Mouse (Mus musculus) heart, embryonic 14.5 days (tissue): ENCODE results near the gene Pcca. TPM values are rescaled to one million over a fixed set of nuclear protein-coding genes. Genes with fewer than 3 reads are reported as not detected.
A peak's percentile ranks its signal among the peaks of the same experiment; 100 is the strongest.

ENCODE experiments used
- ATAC-seq: fragments of 200-750 bp; cut with Nextera tagmentation; 2 replicates; pipeline ENCODE4 v1.8.0; 2017; ENCODE audit warnings: low read depth, moderate TSS enrichment; ENCODE audit not compliant: insufficient number of reproducible peaks, insufficient read depth, low FRiP score
- H3K27ac ChIP-seq, 2 experiments: fragments of 200-500 bp in 1 of 2; fragments of 300-500 bp in 1 of 2; sonication (generic) in 1 of 2; replicated peaks in 1 of 2; 2 replicates each; pipeline ENCODE4 v1.5.1; 2012 to 2014; ENCODE audit warnings: low read depth in 2 of 2, low read length in 2 of 2, control low read depth in 1 of 2, mild to moderate bottlenecking in 1 of 2, mixed read lengths in 1 of 2; ENCODE audit not compliant: control insufficient read depth in 1 of 2, insufficient read depth in 1 of 2
- H3K27me3 ChIP-seq: fragments of 300-500 bp; sonication (generic); 2 replicates; pipeline ENCODE4 v1.6.1; 2014; ENCODE audit warnings: mild to moderate bottlenecking, low read length, control low read depth; ENCODE audit not compliant: control insufficient read depth, insufficient read depth
- H3K36me3 ChIP-seq: fragments of 300-500 bp; sonication (generic); 2 replicates; pipeline ENCODE4 v1.6.1; 2014; ENCODE audit warnings: mild to moderate bottlenecking, control low read depth, low read length, mixed read lengths; ENCODE audit not compliant: control insufficient read depth, insufficient read depth
- H3K4me1 ChIP-seq, 2 experiments: fragments of 200-500 bp in 1 of 2; fragments of 300-500 bp in 1 of 2; sonication (generic) in 1 of 2; 2 replicates each; pipeline ENCODE4 v1.6.1; 2012 to 2014; ENCODE audit warnings: low read length in 2 of 2, control low read depth in 1 of 2, mixed read lengths in 1 of 2; ENCODE audit not compliant: control insufficient read depth in 2 of 2, insufficient read depth in 2 of 2
- H3K4me2 ChIP-seq: fragments of 300-500 bp; sonication (generic); 2 replicates; pipeline ENCODE4 v1.6.1; 2014; ENCODE audit warnings: mild to moderate bottlenecking, low read length
- H3K4me3 ChIP-seq, 2 experiments: fragments of 200-500 bp in 1 of 2; fragments of 300-500 bp in 1 of 2; sonication (generic) in 1 of 2; 2 replicates each; pipeline ENCODE4 v1.5.1; 2012 to 2014; ENCODE audit warnings: low read length in 2 of 2, mild to moderate bottlenecking in 2 of 2, control low read depth in 1 of 2, low read depth in 1 of 2, moderate library complexity in 1 of 2; ENCODE audit not compliant: control insufficient read depth in 1 of 2, insufficient read depth in 1 of 2
- H3K9ac ChIP-seq: fragments of 300-500 bp; sonication (generic); 2 replicates; pipeline ENCODE4 v1.6.1; 2014; ENCODE audit warnings: mild to moderate bottlenecking, low read length
- H3K9me3 ChIP-seq: fragments of 300-500 bp; sonication (generic); 2 replicates; pipeline ENCODE4 v1.6.1; 2016; ENCODE audit warnings: low read length, control low read depth; ENCODE audit not compliant: control insufficient read depth
- WGBS: fragments of 180-500 bp; shearing (Covaris S2); extraction: QIAGEN DNeasy Blood & Tissue Kit; methylation state at CpG from one replicate; pipeline ENCODE4 v1.1.7; 2014; 5-methylcytosine and 5-hydroxymethylcytosine counted together
- polyA plus RNA-seq: library from polyadenylated mRNA; unstranded; fragments of >200 nt; fragmentation: Nextera tagmentation; extraction: Ambion mirVana; gene quantifications from 2 replicates; pipeline ENCODE4 v1.2.1, GENCODE M21; 2014

Gene Pcca
- 28.2 and 28.9 TPM in 2 replicates for polyA plus RNA-seq

- peak within 1 kb of the TSS; percentile 70 for H3K9ac ChIP-seq
- H3K36me3 ChIP-seq = no peaks in the 10 kb centered on the region
- H3K27me3 ChIP-seq = no peaks in the 10 kb centered on the region
- H3K4me1 ChIP-seq = peaks cover 0 to 4% of the 10 kb centered on the region in 2 experiments; a peak in 1 of 4 replicates
- ATAC-seq = peak; percentile 97
- H3K9me3 ChIP-seq = no peaks in the 10 kb centered on the region
- peak within 1 kb of the TSS; percentile 65 to 74 for H3K4me3 ChIP-seq
- WGBS = 1% methylated on average over 54 of the region's 54 CpGs
- H3K27ac ChIP-seq = peak within 1 kb of the TSS; percentile 14 to 37; a peak in 3 of 4 replicates
- peak within 1 kb of the TSS; percentile 74 for H3K4me2 ChIP-seq
Observed at GRCm38 (mm10) chr14:122534017-122534924, at the start of gene Pcca. TSS of gene Pcca (plus strand) at chr14:122534324.

- Histone ChIP-seq H3K27ac (no peak overlapping the region), H3K4me2 (no peak overlapping the region), H3K9ac (no peak overlapping the region), H3K9me3 (no peaks in the 10 kb centered on the region), H3K36me3 (no peaks in the 10 kb centered on the region), H3K27me3 (peaks cover 95% of the 10 kb centered on the region), H3K4me3 (no peak overlapping the region), H3K4me1 (no peaks in the 10 kb centered on the region)
- 9% methylated on average over 4 of the region's 4 CpGs for WGBS
- ATAC-seq = no peak
Observed at GRCm38 (mm10) chr14:122484458-122484843, 49.7 kb upstream of the Pcca start.

- H3K4me2 ChIP-seq = no peak overlapping the region
- H3K27ac ChIP-seq = no peak overlapping the region
- no peaks in the 10 kb centered on the region for H3K36me3 ChIP-seq
- peaks cover 96% of the 10 kb centered on the region for H3K27me3 ChIP-seq
- 2% methylated on average over 23 of the region's 24 CpGs for WGBS
- no peaks in the 10 kb centered on the region for H3K4me1 ChIP-seq
- no peak overlapping the region for H3K9ac ChIP-seq
- no peaks in the 10 kb centered on the region for H3K9me3 ChIP-seq
- ATAC-seq = no peak
- no peak overlapping the region for H3K4me3 ChIP-seq
Observed at GRCm38 (mm10) chr14:122484844-122485551, 49.1 kb upstream of the Pcca start.

- H3K4me2 ChIP-seq = no peak overlapping the region
- H3K9ac ChIP-seq = no peak overlapping the region
- H3K4me1 ChIP-seq = peaks cover 0 to 6% of the 10 kb centered on the region in 2 experiments; a peak in 2 of 4 replicates
- H3K27ac ChIP-seq = no peak overlapping the region
- no peaks in the 10 kb centered on the region for H3K9me3 ChIP-seq
- WGBS = 5% methylated on average over 12 of the region's 12 CpGs
- ATAC-seq = no peak
- H3K36me3 ChIP-seq = no peaks in the 10 kb centered on the region
- H3K4me3 ChIP-seq = no peak overlapping the region
- peaks cover 96% of the 10 kb centered on the region for H3K27me3 ChIP-seq
Observed at GRCm38 (mm10) chr14:122485635-122486181, 48.4 kb upstream of the Pcca start.

- Histone ChIP-seq H3K4me2 (no peak overlapping the region), H3K9ac (no peak overlapping the region), H3K4me1 (peaks cover 0 to 7% of the 10 kb centered on the region in 2 experiments; a peak in 2 of 4 replicates), H3K36me3 (no peaks in the 10 kb centered on the region), H3K9me3 (no peaks in the 10 kb centered on the region), H3K27ac (no peak overlapping the region), H3K27me3 (peaks cover 96% of the 10 kb centered on the region), H3K4me3 (no peak overlapping the region)
- no peak for ATAC-seq
- WGBS = 15% methylated on average over 1 of the region's 1 CpGs
Observed at GRCm38 (mm10) chr14:122486611-122487010, 47.5 kb upstream of the Pcca start.

- 3% methylated on average over 5 of the region's 5 CpGs for WGBS
- Histone ChIP-seq H3K4me1 (peaks cover 0 to 7% of the 10 kb centered on the region in 2 experiments; a peak in 2 of 4 replicates), H3K36me3 (no peaks in the 10 kb centered on the region), H3K9ac (no peak overlapping the region), H3K4me3 (no peak overlapping the region), H3K9me3 (no peaks in the 10 kb centered on the region), H3K27me3 (peaks cover 92% of the 10 kb centered on the region), H3K27ac (no peak overlapping the region), H3K4me2 (no peak overlapping the region)
- ATAC-seq = no peak
Observed at GRCm38 (mm10) chr14:122487366-122487765, 46.8 kb upstream of the Pcca start.

- ATAC-seq = no peak
- Histone ChIP-seq H3K9me3 (0 out of 2 replicates have a peak, but pooled peaks cover 3% of the 10 kb centered on the region), H3K27ac (no peak overlapping the region), H3K4me1 (peaks cover 0 to 7% of the 10 kb centered on the region in 2 experiments; a peak in 2 of 4 replicates), H3K36me3 (no peaks in the 10 kb centered on the region), H3K4me2 (no peak overlapping the region), H3K27me3 (peaks cover 89% of the 10 kb centered on the region), H3K9ac (no peak overlapping the region), H3K4me3 (no peak overlapping the region)
- 1% methylated on average over 5 of the region's 5 CpGs for WGBS
Observed at GRCm38 (mm10) chr14:122489041-122489440, 45.1 kb upstream of the Pcca start.
